Mouse (Mus musculus): Measurements from ENCODE around the gene Klf12. TPM values are rescaled to one million over a fixed set of nuclear protein-coding genes. Genes with fewer than 3 reads are reported as not detected.

Gene Klf12
- polyA plus RNA-seq, 1 experiment from 2014 or later: 5.5 TPM

DNA sequence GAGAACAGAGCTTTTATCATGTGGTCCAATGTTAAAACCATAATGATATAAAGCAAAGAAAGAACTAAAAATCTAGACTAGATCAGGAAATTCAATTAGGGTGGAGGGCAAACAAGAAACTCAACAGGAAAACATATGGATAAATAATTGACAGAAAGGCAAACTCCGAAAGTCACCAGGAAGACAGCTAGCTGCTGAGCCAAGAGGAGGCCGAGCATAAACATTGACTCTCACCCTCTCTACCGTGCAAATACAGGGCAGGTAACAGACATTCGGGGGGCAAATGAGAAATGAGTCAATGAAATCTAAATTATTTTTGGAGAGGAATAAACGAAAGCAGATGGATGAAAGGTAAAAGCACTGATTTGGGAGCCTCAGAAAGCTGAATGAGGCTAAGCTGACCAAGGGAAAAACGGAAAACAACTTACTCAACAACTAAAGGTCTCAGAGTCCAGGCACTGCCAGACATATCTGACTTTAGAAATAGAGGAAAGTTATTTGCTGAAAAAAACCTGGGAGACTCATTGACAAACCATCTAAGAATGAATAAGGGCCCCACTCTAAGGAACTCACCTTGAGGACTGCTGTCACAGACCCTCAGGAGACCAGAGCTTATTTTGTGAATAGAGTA is 84.3 kb downstream of the Klf12 start:
- H3K4me2 ChIP-seq: no peak overlapping the region
- H3K27me3 ChIP-seq (replicated peaks): no peaks in the 10 kb centered on the region
- H3K9me3 ChIP-seq: no peaks in the 10 kb centered on the region
- 84% methylated on average over 6 of the region's 6 CpGs for WGBS
- no peaks in the 10 kb centered on the region for H3K36me3 ChIP-seq
- no peak overlapping the region for H3K4me3 ChIP-seq
- no peak overlapping the region for H3K27ac ChIP-seq (replicated peaks)
- H3K4me1 ChIP-seq: no peaks in the 10 kb centered on the region
- H3K9ac ChIP-seq: no peak overlapping the region
- ATAC-seq (ENCODE audit: extremely low read depth, insufficient number of reproducible peaks, low FRiP score, low TSS enrichment): no peak

DNA sequence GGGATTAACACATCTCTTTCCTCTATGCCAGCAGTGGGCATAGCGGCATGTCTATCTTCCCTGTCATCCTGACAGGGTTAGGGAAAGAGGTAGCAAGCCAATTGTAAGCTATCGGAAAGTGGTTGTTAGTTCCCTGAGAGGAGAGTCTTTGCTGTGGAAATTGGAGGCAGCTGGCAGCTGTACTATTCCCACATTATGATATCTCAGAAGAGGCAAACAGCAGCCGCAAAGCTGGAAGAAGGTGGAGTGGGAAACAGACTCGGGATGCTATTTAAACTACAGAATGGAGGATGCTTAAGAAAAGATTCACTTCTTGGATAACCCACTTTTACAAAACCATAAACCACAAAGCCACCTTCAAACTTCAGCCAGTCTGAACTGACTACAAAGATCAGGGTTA is 85.8 kb downstream of the Klf12 start:
- Histone ChIP-seq H3K9ac (no peak overlapping the region), H3K4me1 (no peaks in the 10 kb centered on the region), H3K9me3 (no peaks in the 10 kb centered on the region), H3K27me3 (replicated peaks) (no peaks in the 10 kb centered on the region), H3K4me3 (no peak overlapping the region), H3K27ac (replicated peaks) (no peak overlapping the region), H3K36me3 (no peaks in the 10 kb centered on the region), H3K4me2 (no peak overlapping the region)
- WGBS: 86% methylated on average over 4 of the region's 4 CpGs
- ATAC-seq (ENCODE audit: extremely low read depth, insufficient number of reproducible peaks, low FRiP score, low TSS enrichment): no peak

DNA sequence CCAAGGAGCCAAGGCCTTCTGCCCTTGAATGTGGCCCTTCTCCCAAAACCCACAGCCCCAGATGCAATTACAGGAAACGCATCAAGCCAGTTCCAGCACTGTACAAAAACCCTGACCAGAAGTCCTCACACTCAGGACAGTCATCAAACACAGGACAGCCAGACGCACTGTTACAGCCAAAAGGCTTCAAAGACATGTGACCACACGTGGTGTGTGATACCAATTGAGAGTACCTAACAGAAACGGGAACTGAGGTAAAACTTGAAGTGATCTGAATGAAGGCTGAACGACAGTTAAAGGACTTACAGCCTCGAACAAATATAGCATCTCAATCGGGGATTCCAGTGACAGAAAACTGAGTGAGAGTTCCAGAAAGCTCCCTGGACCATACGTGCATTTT is 87.3 kb downstream of the Klf12 start:
- no peak for ATAC-seq (ENCODE audit: extremely low read depth, insufficient number of reproducible peaks, low FRiP score, low TSS enrichment)
- no peak overlapping the region for H3K9ac ChIP-seq
- H3K36me3 ChIP-seq: no peaks in the 10 kb centered on the region
- H3K9me3 ChIP-seq: no peaks in the 10 kb centered on the region
- H3K27me3 ChIP-seq (replicated peaks): no peaks in the 10 kb centered on the region
- H3K4me1 ChIP-seq: no peaks in the 10 kb centered on the region
- no peak overlapping the region for H3K4me2 ChIP-seq
- H3K27ac ChIP-seq (replicated peaks): no peak overlapping the region
- 84% methylated on average over 8 of the region's 8 CpGs for WGBS
- H3K4me3 ChIP-seq: no peak overlapping the region

DNA sequence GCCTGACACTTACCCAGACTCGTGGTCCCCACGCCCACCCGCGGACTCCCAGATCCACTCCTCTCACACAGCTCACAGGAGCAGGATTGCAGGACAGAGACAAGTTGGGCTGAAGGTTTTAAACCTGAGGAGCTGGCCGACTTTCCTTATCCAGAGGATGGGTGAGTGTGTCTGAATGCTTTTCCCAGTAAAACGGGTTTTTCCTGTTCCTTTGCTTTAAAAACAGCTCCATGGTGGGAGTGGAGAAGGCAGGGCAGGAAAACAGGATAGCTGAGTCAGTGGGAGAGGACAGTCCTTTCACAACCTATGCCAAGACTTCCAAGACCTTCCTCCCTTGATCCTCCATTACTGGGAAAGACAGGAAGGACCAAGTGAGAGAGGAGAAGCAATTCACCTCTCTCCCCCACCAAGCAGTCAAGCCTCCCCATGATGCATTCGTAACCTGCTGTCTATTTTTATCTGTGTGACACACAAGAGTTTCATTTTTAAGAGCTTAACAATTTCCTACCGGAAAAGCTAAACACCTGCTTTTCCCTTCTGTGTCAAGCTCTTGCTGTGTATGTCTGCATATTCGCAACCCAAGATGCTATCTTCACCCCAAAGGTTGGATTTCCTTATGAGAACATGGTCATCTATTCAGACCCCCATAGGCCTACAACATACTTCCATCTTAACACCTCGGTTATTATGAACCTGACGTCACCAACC is 94.8 kb downstream of the Klf12 start:
- 62% methylated on average over 11 of the region's 11 CpGs for WGBS
- no peaks in the 10 kb centered on the region for H3K9me3 ChIP-seq
- no peak for ATAC-seq (ENCODE audit: extremely low read depth, insufficient number of reproducible peaks, low FRiP score, low TSS enrichment)
- no peak overlapping the region for H3K4me2 ChIP-seq
- no peak overlapping the region for H3K4me3 ChIP-seq
- H3K27ac ChIP-seq (replicated peaks): no peak overlapping the region
- H3K9ac ChIP-seq: no peak overlapping the region
- no peaks in the 10 kb centered on the region for H3K36me3 ChIP-seq
- H3K4me1 ChIP-seq: peaks cover 4% of the 10 kb centered on the region
- no peaks in the 10 kb centered on the region for H3K27me3 ChIP-seq (replicated peaks)

DNA sequence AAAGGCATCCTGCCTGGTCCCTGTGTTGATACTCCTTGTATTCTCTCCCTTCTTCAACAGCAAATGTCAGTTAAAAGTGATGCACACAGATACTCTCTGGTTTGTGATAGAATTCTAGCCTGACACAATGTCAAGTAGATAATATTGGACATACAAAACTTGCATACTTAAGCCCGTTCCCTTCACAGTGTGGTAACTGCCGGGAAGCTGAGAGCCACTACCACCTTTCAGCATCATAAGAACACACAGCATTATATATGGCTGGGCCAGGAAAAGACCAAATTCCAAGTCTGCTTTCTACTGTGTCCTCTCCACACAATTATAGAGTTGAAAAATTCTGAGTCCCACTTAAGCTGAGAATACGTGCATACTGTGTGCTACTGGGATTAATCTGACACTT is 97.1 kb downstream of the Klf12 start:
- Histone ChIP-seq H3K4me1 (peaks cover 4% of the 10 kb centered on the region), H3K27ac (replicated peaks) (no peak overlapping the region), H3K4me2 (no peak overlapping the region), H3K9ac (no peak overlapping the region), H3K36me3 (no peaks in the 10 kb centered on the region), H3K27me3 (replicated peaks) (no peaks in the 10 kb centered on the region), H3K9me3 (no peaks in the 10 kb centered on the region), H3K4me3 (no peak overlapping the region)
- WGBS: 76% methylated on average over 3 of the region's 3 CpGs
- ATAC-seq (ENCODE audit: extremely low read depth, insufficient number of reproducible peaks, low FRiP score, low TSS enrichment): no peak

DNA sequence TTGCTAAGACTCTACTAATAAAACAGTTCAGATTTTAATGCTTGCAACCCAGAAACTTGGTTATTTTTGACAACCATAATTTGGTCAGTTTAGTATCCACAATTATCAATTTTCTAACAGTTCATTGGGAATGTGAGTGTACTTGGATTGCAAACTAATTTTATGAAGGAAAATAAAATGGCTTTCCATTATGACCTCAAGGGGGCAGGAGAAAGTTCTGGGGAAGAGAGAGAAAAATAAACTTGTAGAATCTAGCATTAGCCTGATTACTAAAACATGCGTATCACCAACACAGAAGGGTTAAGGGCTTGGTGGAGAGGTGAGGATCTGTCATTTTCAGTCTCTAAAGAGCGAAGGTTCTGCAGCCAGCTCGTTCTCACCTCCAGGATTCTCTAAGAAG is 106.7 kb downstream of the Klf12 start:
- Histone ChIP-seq H3K4me1 (peaks cover 8% of the 10 kb centered on the region), H3K27me3 (replicated peaks) (no peaks in the 10 kb centered on the region), H3K36me3 (no peaks in the 10 kb centered on the region), H3K4me3 (no peak overlapping the region), H3K27ac (replicated peaks) (no peak overlapping the region), H3K4me2 (no peak overlapping the region), H3K9me3 (no peaks in the 10 kb centered on the region), H3K9ac (no peak overlapping the region)
- no peak for ATAC-seq (ENCODE audit: extremely low read depth, insufficient number of reproducible peaks, low FRiP score, low TSS enrichment)
- WGBS: 69% methylated on average over 3 of the region's 3 CpGs

DNA sequence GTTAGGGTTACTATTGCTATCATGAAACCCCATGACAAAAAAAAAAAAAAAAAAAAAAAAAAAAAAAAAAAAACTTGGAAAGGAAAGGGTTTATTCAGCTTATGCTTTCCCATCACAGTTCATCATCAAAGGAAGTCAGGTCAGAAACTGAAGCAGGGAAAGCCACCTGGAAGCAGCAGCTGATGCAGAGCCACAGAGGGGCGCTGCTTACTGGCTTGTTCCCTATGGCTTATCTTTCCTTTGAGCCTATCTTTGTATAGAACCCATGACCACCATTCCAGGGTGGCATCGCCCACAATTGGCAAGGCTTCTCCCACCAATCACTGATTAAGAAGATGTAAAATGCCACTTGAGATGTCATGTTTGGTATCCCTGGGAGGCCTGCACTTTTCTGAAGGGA is 119.4 kb downstream of the Klf12 start:
- ATAC-seq (ENCODE audit: extremely low read depth, insufficient number of reproducible peaks, low FRiP score, low TSS enrichment): no peak
- 76% methylated on average over 2 of the region's 2 CpGs for WGBS
- H3K4me3 ChIP-seq: no peak overlapping the region
- no peak overlapping the region for H3K4me2 ChIP-seq
- H3K9ac ChIP-seq: no peak overlapping the region
- no peaks in the 10 kb centered on the region for H3K27me3 ChIP-seq (replicated peaks)
- H3K9me3 ChIP-seq: no peaks in the 10 kb centered on the region
- H3K27ac ChIP-seq (replicated peaks): no peak overlapping the region
- no peaks in the 10 kb centered on the region for H3K36me3 ChIP-seq
- H3K4me1 ChIP-seq: peaks cover 6% of the 10 kb centered on the region

DNA sequence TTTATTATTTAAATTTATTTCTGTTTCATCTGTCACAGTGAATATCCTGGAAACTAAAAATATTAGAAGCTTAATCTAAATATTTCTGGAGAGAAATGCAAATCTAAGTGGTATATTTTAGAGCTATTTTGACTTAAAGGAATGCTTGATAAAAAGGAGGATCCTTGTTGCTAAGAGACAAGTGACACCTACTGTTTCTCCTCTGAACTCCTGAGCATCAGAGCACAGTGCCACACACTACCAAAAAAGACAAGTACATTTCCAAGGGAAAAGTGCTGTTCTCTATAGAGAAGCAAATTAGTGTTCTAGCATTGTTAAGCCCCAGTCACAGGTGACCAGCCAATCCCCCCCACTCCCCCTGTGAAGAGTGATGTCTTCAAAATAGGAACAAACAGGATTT is 127.8 kb downstream of the Klf12 start:
- H3K36me3 ChIP-seq: no peaks in the 10 kb centered on the region
- H3K4me3 ChIP-seq: no peak overlapping the region
- H3K4me1 ChIP-seq: no peaks in the 10 kb centered on the region
- H3K4me2 ChIP-seq: no peak overlapping the region
- H3K27me3 ChIP-seq (replicated peaks): no peaks in the 10 kb centered on the region
- no peak for ATAC-seq (ENCODE audit: extremely low read depth, insufficient number of reproducible peaks, low FRiP score, low TSS enrichment)
- no peak overlapping the region for H3K27ac ChIP-seq (replicated peaks)
- H3K9ac ChIP-seq: no peak overlapping the region
- no peaks in the 10 kb centered on the region for H3K9me3 ChIP-seq

DNA sequence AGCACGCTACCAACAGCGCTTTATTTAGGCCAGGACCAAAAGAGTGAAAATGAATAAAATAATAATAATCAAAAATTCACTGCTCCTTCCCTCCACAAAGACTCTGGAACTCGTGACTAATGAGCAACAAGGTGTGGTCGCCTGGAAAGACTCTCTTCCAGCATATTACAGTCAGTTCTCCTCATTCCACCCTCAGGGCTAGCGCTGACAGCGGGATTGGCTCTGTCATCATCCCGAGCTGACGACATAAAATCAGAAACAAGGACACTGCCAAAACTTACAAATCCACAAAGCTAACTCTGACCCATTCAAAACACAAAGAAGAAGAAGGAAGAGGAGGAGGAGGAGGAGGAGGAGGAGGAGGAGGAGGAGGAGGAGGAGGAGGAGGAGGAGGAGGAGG is 136.8 kb downstream of the Klf12 start:
- ATAC-seq (ENCODE audit: extremely low read depth, insufficient number of reproducible peaks, low FRiP score, low TSS enrichment): no peak
- H3K9ac ChIP-seq: no peak overlapping the region
- no peak overlapping the region for H3K4me3 ChIP-seq
- no peaks in the 10 kb centered on the region for H3K27me3 ChIP-seq (replicated peaks)
- H3K4me2 ChIP-seq: no peak overlapping the region
- H3K9me3 ChIP-seq: no peaks in the 10 kb centered on the region
- H3K4me1 ChIP-seq: no peaks in the 10 kb centered on the region
- H3K27ac ChIP-seq (replicated peaks): no peak overlapping the region
- no peaks in the 10 kb centered on the region; the same call in 1 of the 2 replicates for H3K36me3 ChIP-seq
- WGBS: 72% methylated on average over 8 of the region's 8 CpGs

DNA sequence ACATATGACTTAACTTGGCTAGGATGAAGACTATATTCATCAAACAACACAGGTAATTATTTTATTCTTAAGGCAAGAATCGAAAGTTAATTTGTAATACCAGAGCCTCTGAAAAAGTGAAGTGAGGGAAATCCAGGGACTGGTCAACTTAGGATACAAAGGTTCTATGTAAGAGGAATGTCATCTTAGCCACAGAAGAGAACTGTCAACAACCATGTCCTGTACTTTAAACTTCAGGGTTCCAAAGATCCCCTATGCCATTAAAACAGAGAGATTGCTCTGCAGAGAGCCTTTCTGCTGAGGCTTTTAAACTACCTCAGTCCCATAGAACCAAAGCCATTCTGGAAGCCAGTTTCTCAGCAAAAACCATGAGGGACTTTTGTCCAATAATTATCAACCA is 144.1 kb downstream of the Klf12 start:
- WGBS: 78% methylated on average over 1 of the region's 1 CpGs
- ATAC-seq (ENCODE audit: extremely low read depth, insufficient number of reproducible peaks, low FRiP score, low TSS enrichment): no peak
- H3K9me3 ChIP-seq: no peaks in the 10 kb centered on the region
- no peak overlapping the region for H3K9ac ChIP-seq
- no peaks in the 10 kb centered on the region for H3K4me1 ChIP-seq
- H3K27me3 ChIP-seq (replicated peaks): no peaks in the 10 kb centered on the region
- no peak overlapping the region for H3K27ac ChIP-seq (replicated peaks)
- no peaks in the 10 kb centered on the region for H3K36me3 ChIP-seq
- no peak overlapping the region for H3K4me2 ChIP-seq
- H3K4me3 ChIP-seq: no peak overlapping the region

DNA sequence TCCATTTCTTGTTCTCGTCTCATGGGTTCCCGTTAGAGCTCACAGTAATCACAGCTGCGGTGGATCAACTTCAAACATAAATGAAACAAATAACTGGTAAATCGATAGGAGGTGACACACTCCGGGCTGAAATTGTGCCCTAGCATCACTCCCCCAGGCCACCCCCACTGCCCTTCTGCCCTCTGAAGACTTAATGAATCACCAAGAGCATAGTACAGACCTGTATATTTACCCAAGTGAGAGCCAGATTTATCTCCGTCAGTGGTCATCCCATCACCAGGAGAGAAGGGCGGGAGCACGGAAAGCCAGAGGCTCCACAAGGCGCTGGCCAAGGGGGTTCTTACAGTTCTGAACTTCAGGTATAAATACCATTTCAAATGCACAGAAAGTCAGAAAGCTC is 150.2 kb downstream of the Klf12 start:
- ATAC-seq (ENCODE audit: extremely low read depth, insufficient number of reproducible peaks, low FRiP score, low TSS enrichment): no peak
- Histone ChIP-seq H3K4me1 (no peaks in the 10 kb centered on the region), H3K36me3 (no peaks in the 10 kb centered on the region), H3K4me3 (no peak overlapping the region), H3K9me3 (no peaks in the 10 kb centered on the region), H3K27me3 (replicated peaks) (no peaks in the 10 kb centered on the region), H3K9ac (no peak overlapping the region), H3K27ac (replicated peaks) (no peak overlapping the region), H3K4me2 (no peak overlapping the region)
- 78% methylated on average over 9 of the region's 9 CpGs for WGBS

DNA sequence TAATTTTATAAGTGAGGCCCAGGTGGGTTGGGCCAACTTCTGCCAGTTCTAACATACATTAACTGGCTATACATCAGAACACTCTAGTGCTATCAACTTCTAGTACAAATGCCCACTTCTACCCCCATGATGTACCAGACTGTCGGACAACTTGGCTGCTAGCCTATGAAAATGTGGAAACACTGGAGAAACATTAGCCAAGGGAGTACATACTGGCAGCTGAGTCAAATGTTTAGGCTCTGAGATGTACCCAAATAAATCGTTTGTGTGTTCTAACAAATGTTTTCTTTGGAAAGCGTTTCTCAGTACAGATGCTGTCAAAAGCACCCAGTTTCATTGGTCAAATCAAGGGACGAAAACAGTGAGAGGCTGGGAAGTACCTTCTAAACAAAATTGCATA is 152.0 kb downstream of the Klf12 start:
- WGBS: 75% methylated on average over 4 of the region's 4 CpGs
- no peak overlapping the region for H3K4me3 ChIP-seq
- H3K27ac ChIP-seq (replicated peaks): no peak overlapping the region
- H3K4me2 ChIP-seq: no peak overlapping the region
- no peaks in the 10 kb centered on the region for H3K4me1 ChIP-seq
- H3K9me3 ChIP-seq: no peaks in the 10 kb centered on the region
- H3K9ac ChIP-seq: no peak overlapping the region
- no peak for ATAC-seq (ENCODE audit: extremely low read depth, insufficient number of reproducible peaks, low FRiP score, low TSS enrichment)
- no peaks in the 10 kb centered on the region for H3K27me3 ChIP-seq (replicated peaks)
- no peaks in the 10 kb centered on the region for H3K36me3 ChIP-seq

Data from heart, embryonic 13.5 days (tissue).